Mouse (Mus musculus) erythroblast, embryonic 14.5 days (primary cell): ENCODE results near the gene Fignl2. TPM values are rescaled to one million over a fixed set of nuclear protein-coding genes. Genes with fewer than 3 reads are reported as not detected.

ENCODE experiments used
- H3K27me3 ChIP-seq: 2 replicates; pipeline ENCODE4 v1.6.1; 2012; ENCODE audit warnings: inconsistent platforms; ENCODE audit not compliant: control insufficient read depth
- H3K36me3 ChIP-seq: 2 replicates; pipeline ENCODE4 v1.6.1; 2012; ENCODE audit warnings: mild to moderate bottlenecking, inconsistent platforms; ENCODE audit not compliant: control insufficient read depth
- H3K4me1 ChIP-seq: 2 replicates; pipeline ENCODE4 v1.6.1; 2012; ENCODE audit warnings: inconsistent platforms; ENCODE audit not compliant: control insufficient read depth
- H3K4me3 ChIP-seq: replicated peaks from 2 replicates; pipeline ENCODE3; 2012; ENCODE audit warnings: moderate library complexity, mild to moderate bottlenecking, inconsistent platforms
- H3K9me3 ChIP-seq: 2 replicates; pipeline ENCODE4 v1.6.1; 2012; ENCODE audit warnings: low read length, inconsistent platforms, mixed read lengths; ENCODE audit not compliant: control insufficient read depth
- GATA1 ChIP-seq: IDR thresholded peaks from 2 replicates; pipeline ENCODE4 v1.6.1; 2012; ENCODE audit warnings: low read length, inconsistent platforms, mixed read lengths
- TAL1 ChIP-seq: IDR thresholded peaks from 3 replicates; pipeline ENCODE4 v1.6.1; 2012; ENCODE audit warnings: low read length, inconsistent platforms, mixed read lengths
- polyA plus RNA-seq: library from polyadenylated mRNA; stranded (reverse); fragments of >175 nt; gene quantifications from 2 replicates; pipeline ENCODE4 v1.2.3, GENCODE M21; 2012

Fignl2 gene
- polyA plus RNA-seq, 1 experiment, result not detected

DNA sequence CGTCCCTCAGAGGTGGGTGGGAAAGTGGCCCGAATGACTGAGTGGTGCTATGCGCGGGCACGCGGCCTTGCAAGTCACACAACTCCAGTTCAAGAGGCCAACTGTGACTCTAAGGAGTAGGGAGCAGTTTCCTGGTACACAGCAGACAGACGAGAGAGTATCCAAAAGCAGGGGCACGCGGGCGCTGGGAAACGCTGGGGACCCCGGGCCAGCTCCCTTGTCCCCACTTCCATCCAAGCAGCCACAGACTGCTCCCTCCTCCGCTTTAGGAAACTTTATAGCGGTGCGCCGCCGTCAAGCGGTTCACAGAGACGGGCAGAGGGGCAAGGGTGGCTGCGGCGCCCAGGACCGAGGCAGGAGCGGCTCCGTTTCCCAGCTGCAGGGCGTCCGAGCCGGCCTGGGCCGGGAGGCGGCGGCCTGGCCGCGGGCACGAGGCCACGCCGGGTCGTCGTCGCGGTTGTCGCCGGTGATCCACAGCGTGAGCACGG lies 32.3 kb downstream of the Fignl2 start:
- Histone ChIP-seq H3K27me3 (peaks cover 79% of the 10 kb centered on the region), H3K4me3 (no peak overlapping the region), H3K4me1 (no peaks in the 10 kb centered on the region), H3K9me3 (peaks cover 2% of the 10 kb centered on the region; the same call in 1 of the 2 replicates), H3K36me3 (no peaks in the 10 kb centered on the region)
- TF ChIP-seq TAL1 (no peak), GATA1 (no peak)

DNA sequence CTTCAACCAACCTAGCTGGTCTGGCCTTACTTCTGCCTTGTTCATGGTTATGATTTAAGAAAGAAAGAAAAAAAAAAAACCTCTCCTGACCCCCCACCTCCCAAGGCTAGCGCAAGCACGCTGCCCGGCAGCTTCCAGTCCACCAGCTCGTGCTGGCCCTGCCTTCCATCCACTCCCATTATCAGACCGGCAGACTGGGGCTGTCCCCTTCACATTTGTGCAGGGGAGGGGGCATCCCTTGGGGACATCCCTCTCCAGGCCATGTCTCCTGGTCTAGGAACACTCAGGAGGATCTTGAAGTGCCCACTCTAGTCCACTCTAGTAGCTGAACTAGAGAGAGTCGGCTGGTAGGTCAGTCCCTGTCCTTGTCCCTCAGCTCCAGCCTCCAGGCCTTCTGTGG lies 33.8 kb downstream of the Fignl2 start:
- H3K9me3 ChIP-seq, result peaks cover 2% of the 10 kb centered on the region; the same call in 1 of the 2 replicates
- peaks cover 82% of the 10 kb centered on the region for H3K27me3 ChIP-seq
- no peak overlapping the region for H3K4me3 ChIP-seq
- no peaks in the 10 kb centered on the region for H3K36me3 ChIP-seq
- no peak for TF ChIP-seq TAL1
- TF ChIP-seq GATA1, result no peak
- H3K4me1 ChIP-seq, result no peaks in the 10 kb centered on the region

DNA sequence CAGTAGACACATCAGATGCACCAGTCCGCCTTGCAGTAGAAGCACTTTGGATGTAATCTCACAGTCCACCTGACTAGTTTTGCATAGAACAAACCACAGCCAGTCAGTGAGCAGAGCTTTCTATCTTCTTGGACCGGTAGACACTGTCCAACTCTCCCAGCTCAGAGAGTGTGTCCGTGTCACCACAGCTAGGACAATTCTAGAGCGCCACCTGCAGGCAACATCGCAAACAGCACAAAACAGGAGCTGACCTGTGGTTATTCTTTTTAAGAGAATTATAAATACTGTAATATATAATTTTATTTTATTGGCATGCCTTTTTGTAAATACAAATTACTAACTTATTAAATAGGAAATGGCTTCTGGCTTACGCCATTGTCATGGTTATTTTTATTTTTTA lies 35.8 kb downstream of the Fignl2 start:
- peaks cover 2% of the 10 kb centered on the region; the same call in 1 of the 2 replicates for H3K9me3 ChIP-seq
- no peaks in the 10 kb centered on the region for H3K4me1 ChIP-seq
- H3K36me3 ChIP-seq, result no peaks in the 10 kb centered on the region
- peaks cover 78% of the 10 kb centered on the region for H3K27me3 ChIP-seq
- TF ChIP-seq GATA1 (no peak), TAL1 (no peak)
- no peak overlapping the region for H3K4me3 ChIP-seq

DNA sequence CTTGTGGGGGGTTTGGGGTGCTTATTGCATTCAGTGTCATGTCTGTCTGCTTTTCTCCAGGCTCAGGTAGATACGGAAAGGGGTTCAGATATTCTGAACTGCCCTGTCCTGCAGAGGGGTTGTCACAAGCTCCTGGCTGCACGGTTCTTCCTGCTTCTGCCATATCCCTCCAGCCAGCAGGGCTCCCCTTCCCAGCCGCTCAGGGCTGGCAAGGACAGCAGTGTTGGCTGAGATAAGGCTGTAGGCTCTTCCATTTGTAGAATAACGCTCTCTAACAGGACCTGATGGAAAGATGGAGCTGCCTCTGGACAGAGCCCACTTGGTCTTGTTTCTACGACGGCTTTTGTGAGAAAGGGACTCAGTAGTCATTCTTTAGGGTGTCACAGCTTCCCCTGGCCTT lies 36.4 kb downstream of the Fignl2 start:
- H3K9me3 ChIP-seq, result peaks cover 2% of the 10 kb centered on the region; the same call in 1 of the 2 replicates

DNA sequence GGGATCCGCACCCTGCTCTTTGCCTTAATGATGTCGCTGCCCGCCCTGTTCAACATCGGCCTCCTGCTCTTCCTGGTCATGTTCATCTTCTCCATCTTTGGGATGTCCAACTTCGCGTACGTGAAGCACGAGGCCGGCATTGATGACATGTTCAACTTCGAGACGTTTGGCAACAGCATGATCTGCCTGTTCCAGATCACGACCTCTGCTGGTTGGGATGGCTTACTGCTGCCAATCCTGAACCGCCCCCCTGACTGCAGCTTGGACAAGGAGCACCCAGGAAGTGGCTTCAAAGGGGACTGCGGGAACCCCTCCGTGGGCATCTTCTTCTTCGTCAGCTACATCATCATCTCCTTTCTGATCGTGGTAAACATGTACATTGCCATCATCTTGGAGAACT lies 38.7 kb downstream of the Fignl2 start:
- Histone ChIP-seq H3K36me3 (no peaks in the 10 kb centered on the region), H3K9me3 (no peaks in the 10 kb centered on the region), H3K27me3 (peaks cover 48% of the 10 kb centered on the region), H3K4me1 (no peaks in the 10 kb centered on the region), H3K4me3 (no peak overlapping the region)
- TF ChIP-seq GATA1, result no peak
- TF ChIP-seq TAL1, result no peak

More for the DNA sequence above, 36.4 kb downstream of the Fignl2 start:
- Histone ChIP-seq H3K27me3 (peaks cover 72% of the 10 kb centered on the region), H3K4me3 (no peak overlapping the region), H3K36me3 (no peaks in the 10 kb centered on the region), H3K4me1 (no peaks in the 10 kb centered on the region)
- TF ChIP-seq GATA1 (no peak), TAL1 (no peak)

DNA sequence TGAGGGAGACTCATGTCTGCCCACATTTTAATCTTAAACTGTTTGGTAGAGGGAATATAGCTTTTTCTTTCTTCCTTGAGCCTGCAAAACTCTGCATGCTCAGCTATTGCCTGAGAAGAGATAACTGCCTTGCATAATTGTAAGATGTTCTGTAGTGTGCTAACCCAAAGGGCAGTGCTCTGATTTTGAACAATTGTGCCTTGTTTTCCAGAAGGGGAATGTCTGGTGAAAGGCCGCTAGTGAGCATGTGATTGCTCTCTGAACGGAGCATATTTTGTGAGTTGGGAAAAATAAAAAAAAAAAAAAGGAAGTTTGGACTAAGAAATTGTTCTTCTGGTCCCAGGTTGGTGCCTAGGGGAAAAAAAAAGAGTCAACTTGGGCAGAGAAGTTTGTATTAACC lies 49.4 kb downstream of the Fignl2 start:
- TF ChIP-seq TAL1 (no peak), GATA1 (no peak)
- Histone ChIP-seq H3K36me3 (no peaks in the 10 kb centered on the region), H3K4me3 (no peak overlapping the region), H3K27me3 (peaks cover 2% of the 10 kb centered on the region; the same call in 1 of the 2 replicates), H3K9me3 (no peaks in the 10 kb centered on the region), H3K4me1 (no peaks in the 10 kb centered on the region)

DNA sequence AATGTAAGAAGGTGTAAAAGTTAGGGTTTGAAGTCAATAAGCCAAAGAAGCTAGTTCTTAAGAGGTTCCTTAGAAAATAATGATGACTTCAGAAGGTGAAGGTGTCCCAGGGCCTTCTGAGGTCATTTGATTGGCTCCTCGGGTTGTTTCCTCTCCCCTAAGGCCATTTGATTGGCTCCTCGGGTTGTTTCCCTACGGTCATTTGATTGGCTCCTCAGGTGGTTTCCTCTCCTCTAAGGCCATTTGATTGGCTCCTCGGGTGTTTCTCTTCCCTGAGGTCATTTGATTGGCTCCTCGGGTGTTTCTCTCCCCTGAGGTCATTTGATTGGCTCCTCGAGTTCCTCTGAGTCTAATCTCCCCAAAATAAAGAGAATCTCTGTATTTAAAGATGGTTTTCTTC lies 67.0 kb downstream of the Fignl2 start:
- no peaks in the 10 kb centered on the region for H3K9me3 ChIP-seq
- no peaks in the 10 kb centered on the region for H3K4me1 ChIP-seq
- H3K27me3 ChIP-seq, result no peaks in the 10 kb centered on the region; the same call in 1 of the 2 replicates
- H3K4me3 ChIP-seq, result no peak overlapping the region
- no peaks in the 10 kb centered on the region for H3K36me3 ChIP-seq
- TF ChIP-seq TAL1 (no peak), GATA1 (no peak)

DNA sequence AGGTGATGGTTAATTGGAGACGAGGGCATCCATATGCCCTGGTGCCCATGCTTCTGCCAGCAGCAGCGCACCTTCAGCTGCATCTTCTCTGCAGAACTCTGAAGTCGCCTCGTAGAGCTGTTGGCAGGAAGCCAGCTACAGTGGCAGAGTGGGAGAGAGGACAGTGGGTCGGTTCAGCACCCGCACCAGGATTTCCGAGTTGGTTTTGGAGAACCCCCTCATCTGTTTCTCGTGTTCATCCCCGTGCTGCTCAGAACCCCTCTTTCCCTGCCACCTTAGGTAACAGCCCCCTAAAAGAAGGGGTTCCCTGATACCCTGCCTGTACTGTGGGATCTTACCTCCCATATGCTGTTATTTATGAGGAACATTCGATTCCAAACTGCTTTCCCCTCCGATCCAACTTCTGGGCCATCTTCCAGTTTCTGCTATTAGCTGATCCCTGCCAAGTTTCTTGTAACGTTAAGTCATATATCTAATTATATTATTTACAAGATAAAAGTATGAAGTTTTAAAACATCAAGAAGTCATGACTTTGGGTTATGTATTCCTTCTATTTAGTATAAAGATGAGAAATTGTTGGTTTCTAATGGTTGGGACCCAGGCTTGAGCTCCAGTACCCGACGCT lies 69.9 kb downstream of the Fignl2 start:
- H3K36me3 ChIP-seq, result no peaks in the 10 kb centered on the region
- peaks cover 3% of the 10 kb centered on the region; the same call in 1 of the 2 replicates for H3K27me3 ChIP-seq
- TF ChIP-seq GATA1 (no peak), TAL1 (no peak)
- no peak overlapping the region for H3K4me3 ChIP-seq
- H3K4me1 ChIP-seq, result no peaks in the 10 kb centered on the region
- no peaks in the 10 kb centered on the region for H3K9me3 ChIP-seq

DNA sequence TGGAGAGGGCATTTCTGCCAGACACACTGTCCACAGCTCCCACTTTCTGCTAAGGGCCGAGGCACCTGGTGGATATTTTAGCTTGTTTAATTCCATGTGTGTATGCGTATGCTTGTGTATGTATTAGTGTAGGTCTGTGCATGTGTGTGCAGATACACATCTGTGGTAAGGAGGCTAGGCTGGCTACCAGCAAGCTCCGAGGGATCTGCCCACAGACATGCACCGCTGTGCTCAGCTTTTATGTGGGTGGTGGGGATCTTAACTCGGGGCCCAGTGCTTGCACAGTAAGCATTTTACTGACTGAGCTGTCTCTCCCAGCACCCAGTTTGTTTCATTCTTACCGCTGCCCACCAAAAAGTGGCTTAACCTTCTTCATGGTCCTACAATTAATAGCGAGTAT lies 71.1 kb downstream of the Fignl2 start:
- H3K4me1 ChIP-seq, result no peaks in the 10 kb centered on the region
- no peak overlapping the region for H3K4me3 ChIP-seq
- no peaks in the 10 kb centered on the region for H3K9me3 ChIP-seq
- TF ChIP-seq GATA1 (no peak), TAL1 (no peak)
- no peaks in the 10 kb centered on the region for H3K36me3 ChIP-seq
- H3K27me3 ChIP-seq, result peaks cover 3% of the 10 kb centered on the region; the same call in 1 of the 2 replicates
